Mouse (Mus musculus) heart, postnatal 0 days (tissue): ENCODE results near the gene Lipc. TPM values are rescaled to one million over a fixed set of nuclear protein-coding genes. Genes with fewer than 3 reads are reported as not detected.
A peak's percentile ranks its signal among the peaks of the same experiment; 100 is the strongest.

Experiments used
- ATAC-seq: fragments of 200-750 bp; cut with Nextera tagmentation; 2 replicates; pipeline ENCODE4 v1.8.0; 2017; ENCODE audit warnings: low read depth, moderate number of reproducible peaks, moderate library complexity; ENCODE audit not compliant: insufficient read depth
- DNase-seq: peaks from one replicate; pipeline ENCODE4 v3.0.0-alpha.2; 2016; ENCODE audit warnings: low spot score
- H3K27ac ChIP-seq: fragments of 300-500 bp; sonication (generic); 2 replicates; pipeline ENCODE4 v1.5.1; 2014; ENCODE audit warnings: low read depth, mild to moderate bottlenecking
- H3K27me3 ChIP-seq: fragments of 300-500 bp; sonication (generic); 2 replicates; pipeline ENCODE4 v1.6.1; 2014; ENCODE audit warnings: low read length, mixed read lengths; ENCODE audit not compliant: control insufficient read depth, insufficient read depth
- H3K36me3 ChIP-seq: fragments of 300-500 bp; sonication (generic); replicated peaks from 2 replicates; pipeline ENCODE4 v1.6.1; 2014; ENCODE audit warnings: low read length, mixed read lengths; ENCODE audit not compliant: control insufficient read depth, insufficient read depth
- H3K4me1 ChIP-seq: fragments of 300-500 bp; sonication (generic); 2 replicates; pipeline ENCODE4 v1.6.1; 2014; ENCODE audit warnings: antibody characterized with exemption; ENCODE audit not compliant: control insufficient read depth, insufficient read depth
- H3K4me2 ChIP-seq: fragments of 300-500 bp; sonication (generic); 2 replicates; pipeline ENCODE4 v1.6.1; 2014; ENCODE audit warnings: low read depth, mild to moderate bottlenecking, low read length, moderate library complexity
- H3K4me3 ChIP-seq: fragments of 300-500 bp; sonication (generic); 2 replicates; pipeline ENCODE4 v1.5.1; 2014; ENCODE audit warnings: low read depth, low read length
- H3K9ac ChIP-seq: fragments of 300-500 bp; sonication (generic); replicated peaks from 2 replicates; pipeline ENCODE4 v1.6.1; 2014; ENCODE audit warnings: low read depth, low read length, mixed read lengths
- H3K9me3 ChIP-seq: fragments of 300-500 bp; sonication (generic); replicated peaks from 2 replicates; pipeline ENCODE4 v1.6.1; 2016; ENCODE audit warnings: low read length; ENCODE audit not compliant: control insufficient read depth
- CTCF ChIP-seq: IDR thresholded peaks from 2 replicates; pipeline ENCODE4 v1.5.1; 2016; ENCODE audit warnings: antibody characterized with exemption, control low read depth, low read depth
- EP300 ChIP-seq: IDR thresholded peaks from 2 replicates; pipeline ENCODE4 v1.6.1; 2016; ENCODE audit warnings: antibody characterized with exemption, low read depth
- WGBS: fragments of 180-500 bp; shearing (Covaris S2); extraction: QIAGEN DNeasy Blood & Tissue Kit; methylation state at CpG from one replicate; pipeline ENCODE4 v1.1.7; 2014; 5-methylcytosine and 5-hydroxymethylcytosine counted together
- polyA plus RNA-seq: library from polyadenylated mRNA; unstranded; fragments of >200 nt; fragmentation: Nextera tagmentation; extraction: Ambion mirVana; gene quantifications from 2 replicates; pipeline ENCODE4 v1.2.1, GENCODE M21; 2015
- total RNA-seq: library from RNA; depleted of rRNA; stranded (reverse); fragments of >200 nt; gene quantifications from 2 replicates; pipeline ENCODE4 v1.2.3, GENCODE M21; 2014; ENCODE audit warnings: low replicate concordance

Gene Lipc
- total and polyA plus RNA-seq, 2 experiments from 2014 or later = 0.12 to 4.6 TPM

- peak overlapping the region; percentile 68 for H3K27ac ChIP-seq
- 12% methylated on average over 4 of the region's 4 CpGs for WGBS
- peaks cover 9% of the 10 kb centered on the region; the same call in 1 of the 2 replicates for H3K4me1 ChIP-seq
- no peaks in the 10 kb centered on the region for H3K9me3 ChIP-seq
- H3K36me3 ChIP-seq = no peaks in the 10 kb centered on the region
- no peak overlapping the region for H3K4me2 ChIP-seq
- H3K4me3 ChIP-seq = no peak overlapping the region
- H3K9ac ChIP-seq = no peak overlapping the region
- DNase-seq = peak; percentile 79
- ATAC-seq = peak; percentile 66
- H3K27me3 ChIP-seq = no peaks in the 10 kb centered on the region
- TF ChIP-seq CTCF = no peak
- TF ChIP-seq EP300 = peak; percentile 65; the same call in 1 of the 2 replicates
These were observed 117.3 kb downstream of the Lipc start for GRCm38 (mm10) chr9:70834730-70835154.

GRCm38 (mm10) chr9:70834217-70834616 is 117.8 kb downstream of the Lipc start:
- Histone ChIP-seq H3K9me3 (no peaks in the 10 kb centered on the region), H3K4me1 (peaks cover 9% of the 10 kb centered on the region; the same call in 1 of the 2 replicates), H3K9ac (no peak overlapping the region), H3K27ac (peak overlapping the region; percentile 68), H3K4me2 (no peak overlapping the region), H3K36me3 (no peaks in the 10 kb centered on the region), H3K4me3 (no peak overlapping the region), H3K27me3 (no peaks in the 10 kb centered on the region)
- DNase-seq (no peak), ATAC-seq (no peak)
- TF ChIP-seq EP300 (no peak), CTCF (no peak)
- 88% methylated on average over 3 of the region's 3 CpGs for WGBS

GRCm38 (mm10) chr9:70833111-70833908 is 118.7 kb downstream of the Lipc start:
- Histone ChIP-seq H3K27ac (no peak overlapping the region), H3K4me1 (peaks cover 9% of the 10 kb centered on the region; the same call in 1 of the 2 replicates), H3K4me3 (no peak overlapping the region), H3K9me3 (no peaks in the 10 kb centered on the region), H3K9ac (no peak overlapping the region), H3K4me2 (no peak overlapping the region), H3K36me3 (no peaks in the 10 kb centered on the region), H3K27me3 (no peaks in the 10 kb centered on the region)
- 90% methylated on average over 6 of the region's 6 CpGs for WGBS
- no peak for DNase-seq
- TF ChIP-seq EP300 (no peak), CTCF (no peak)
- ATAC-seq = no peak

- Histone ChIP-seq H3K4me3 (no peak overlapping the region), H3K27me3 (no peaks in the 10 kb centered on the region), H3K4me1 (peaks cover 9% of the 10 kb centered on the region; the same call in 1 of the 2 replicates), H3K36me3 (no peaks in the 10 kb centered on the region), H3K27ac (no peak overlapping the region), H3K4me2 (no peak overlapping the region), H3K9ac (no peak overlapping the region), H3K9me3 (no peaks in the 10 kb centered on the region)
- no peak for DNase-seq
- no peak for ATAC-seq
- WGBS = 59% methylated on average over 7 of the region's 7 CpGs
- TF ChIP-seq CTCF = no peak
- TF ChIP-seq EP300 = no peak
These were observed 119.8 kb downstream of the Lipc start for GRCm38 (mm10) chr9:70832231-70832630.

GRCm38 (mm10) chr9:70830844-70831529 is 121.0 kb downstream of the Lipc start:
- Histone ChIP-seq H3K4me1 (peaks cover 9% of the 10 kb centered on the region; the same call in 1 of the 2 replicates), H3K4me3 (no peak overlapping the region), H3K27ac (no peak overlapping the region), H3K27me3 (no peaks in the 10 kb centered on the region), H3K36me3 (no peaks in the 10 kb centered on the region), H3K9me3 (no peaks in the 10 kb centered on the region), H3K9ac (no peak overlapping the region), H3K4me2 (no peak overlapping the region)
- TF ChIP-seq CTCF (no peak), EP300 (no peak)
- ATAC-seq = no peak
- no peak for DNase-seq
- 68% methylated on average over 6 of the region's 6 CpGs for WGBS
